Comparison of ENCODE assay signal across 15 mouse cellular contexts in the genomic region with DNA sequence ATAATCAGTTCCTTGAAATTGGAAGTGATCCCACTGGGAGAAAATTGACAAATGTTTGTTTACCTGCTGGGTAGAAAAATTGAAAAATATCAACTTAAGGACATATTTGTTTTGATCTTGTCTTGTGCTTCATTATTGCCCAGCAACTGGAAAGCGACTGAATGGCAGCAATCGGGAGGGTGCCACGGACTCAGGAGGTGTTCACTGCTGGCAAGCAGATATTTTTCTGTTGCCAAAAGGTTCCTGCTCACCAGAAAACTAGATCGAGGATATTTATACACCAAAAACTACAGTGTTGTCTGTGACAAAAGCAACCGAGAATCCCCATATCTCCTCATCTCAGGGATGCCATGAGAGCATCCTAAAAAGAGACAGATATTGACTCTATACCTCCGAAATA.
"Had no signal": no experiment of that assay in that cellular context is flagged by ENCODE, and none has a peak within 500 bp of the region (broad histone marks: within the 10 kb centered on the region; RNA-seq: fewer than 3 reads in every experiment).

No protein-coding gene starts in this region.

- H3K4me2 ChIP-seq: limb, embryonic 12.5 days; liver, embryonic 13.5 days; lung, embryonic 15.5 days; midbrain, embryonic 12.5 days; stomach, embryonic 15.5 days had no signal

- H3K27ac ChIP-seq: left cerebral cortex, adult 2 months; limb, embryonic 12.5 days; liver, embryonic 13.5 days; lung, embryonic 15.5 days; macrophage; midbrain, embryonic 12.5 days; stomach, embryonic 15.5 days had no signal

- H3K9ac ChIP-seq: limb, embryonic 12.5 days; liver, embryonic 13.5 days; liver, postnatal 0 days; lung, embryonic 15.5 days; midbrain, embryonic 12.5 days; stomach, embryonic 15.5 days had no signal

- ATAC-seq: liver, postnatal 0 days had no signal

- H3K4me1 ChIP-seq: limb, embryonic 12.5 days; liver, embryonic 13.5 days; lung, embryonic 15.5 days; megakaryocyte, embryonic 14.5 days; midbrain, embryonic 12.5 days; stomach, embryonic 15.5 days had no signal

- H3K27me3 ChIP-seq: limb, embryonic 12.5 days; liver, embryonic 13.5 days; lung, embryonic 15.5 days; megakaryocyte, embryonic 14.5 days; midbrain, embryonic 12.5 days; stomach, embryonic 15.5 days had no signal

- DNase-seq: kidney, postnatal 25 days; liver; liver, embryonic 13.5 days; liver, postnatal 0 days; lung, postnatal 14 days; right cerebral cortex, postnatal 14 days; thymus, adult 2 months; thymus, postnatal 25 days had no signal

- H3K9me3 ChIP-seq: limb, embryonic 12.5 days; liver, embryonic 13.5 days; lung, embryonic 15.5 days; megakaryocyte, embryonic 14.5 days; midbrain, embryonic 12.5 days; stomach, embryonic 15.5 days had no signal

- H3K4me3 ChIP-seq: left cerebral cortex, adult 2 months; limb, embryonic 12.5 days; liver, embryonic 13.5 days; lung, embryonic 15.5 days; megakaryocyte, embryonic 14.5 days; midbrain, embryonic 12.5 days; stomach, embryonic 15.5 days had no signal

- H3K36me3 ChIP-seq: limb, embryonic 12.5 days; liver, embryonic 13.5 days; lung, embryonic 15.5 days; midbrain, embryonic 12.5 days; stomach, embryonic 15.5 days had no signal
